Mouse (Mus musculus) layer of hippocampus, adult 9-11 months (tissue): ENCODE measurements at regions not wholly inside any gene's neighbourhood (a gene's known extent, or its start where the extent isn't known, plus 50 kb on each side); places are given as distances from the start of the nearest gene placed in this dataset.

ENCODE experiments used
- DNase-seq: peaks from one replicate; pipeline ENCODE4 v3.0.0; 2022

GRCm38 (mm10) chr13:72691783-72692729 lies 63.4 kb downstream of the Irx2 start:
- no peak for DNase-seq

- DNase-seq: no peak
Observed at GRCm38 (mm10) chr13:72707469-72707868, 78.8 kb downstream of the Irx2 start.

GRCm38 (mm10) chr13:72708728-72709127 lies 80.1 kb downstream of the Irx2 start:
- no peak for DNase-seq

GRCm38 (mm10) chr13:72710051-72710450 lies 81.4 kb downstream of the Irx2 start:
- no peak for DNase-seq

- no peak for DNase-seq
Observed at GRCm38 (mm10) chr13:72711136-72711535, 82.5 kb downstream of the Irx2 start.

GRCm38 (mm10) chr13:72711842-72712330 lies 83.3 kb downstream of the Irx2 start:
- DNase-seq: no peak

- no peak for DNase-seq
Observed at GRCm38 (mm10) chr13:72714793-72715192, 86.2 kb downstream of the Irx2 start.

GRCm38 (mm10) chr13:72715959-72716680 lies 87.5 kb downstream of the Irx2 start:
- DNase-seq: no peak

- no peak for DNase-seq
Observed at GRCm38 (mm10) chr13:72727126-72727525, 98.5 kb downstream of the Irx2 start.

- no peak for DNase-seq
Observed at GRCm38 (mm10) chr13:72735916-72736315, 107.3 kb downstream of the Irx2 start.

- DNase-seq: no peak
Observed at GRCm38 (mm10) chr13:72736992-72737391, 108.4 kb downstream of the Irx2 start.

GRCm38 (mm10) chr13:72747187-72747586 lies 118.6 kb downstream of the Irx2 start:
- no peak for DNase-seq

GRCm38 (mm10) chr13:72755036-72755435 lies 126.4 kb downstream of the Irx2 start:
- DNase-seq: no peak

GRCm38 (mm10) chr13:72762481-72762880 lies 133.9 kb downstream of the Irx2 start:
- no peak for DNase-seq

GRCm38 (mm10) chr13:72763337-72763736 lies 134.7 kb downstream of the Irx2 start:
- DNase-seq: no peak

- DNase-seq: no peak
Observed at GRCm38 (mm10) chr13:72767306-72767705, 138.7 kb downstream of the Irx2 start.

- peak; percentile 63 for DNase-seq
Observed at GRCm38 (mm10) chr13:72769007-72769595, 140.5 kb downstream of the Irx2 start.

GRCm38 (mm10) chr13:72783026-72783726 lies 154.6 kb downstream of the Irx2 start:
- DNase-seq: no peak

GRCm38 (mm10) chr13:72783727-72784070 lies 155.1 kb downstream of the Irx2 start:
- DNase-seq: no peak

- DNase-seq: no peak
Observed at GRCm38 (mm10) chr13:72792695-72793094, 164.1 kb downstream of the Irx2 start.

- no peak for DNase-seq
Observed at GRCm38 (mm10) chr13:72800021-72800420, 171.4 kb downstream of the Irx2 start.

GRCm38 (mm10) chr13:72800546-72800945 lies 171.9 kb downstream of the Irx2 start:
- DNase-seq: no peak

- no peak for DNase-seq
Observed at GRCm38 (mm10) chr13:72803374-72803773, 174.8 kb downstream of the Irx2 start.
